Mouse (Mus musculus) liver, embryonic 15.5 days (tissue): ENCODE data around the gene Gm3252. TPM values are rescaled to one million over a fixed set of nuclear protein-coding genes. Genes with fewer than 3 reads are reported as not detected.
"Not testable (repeated sequence)": the region's sequence is repeated elsewhere in the genome, so short reads cannot be mapped to it uniquely, and the experiment has no call there.

Experiments
- ATAC-seq: fragments of 200-750 bp; cut with Nextera tagmentation; 2 replicates; pipeline ENCODE4 v1.8.0; 2017; ENCODE audit warnings: moderate number of reproducible peaks, mild to moderate bottlenecking, moderate library complexity; ENCODE audit not compliant: insufficient read depth
- H3K27ac ChIP-seq: fragments of 300-500 bp; sonication (generic); replicated peaks from 2 replicates; pipeline ENCODE4 v1.5.1; 2015; ENCODE audit warnings: mild to moderate bottlenecking, inconsistent platforms
- H3K27me3 ChIP-seq: fragments of 300-500 bp; sonication (generic); 2 replicates; pipeline ENCODE4 v1.6.1; 2015; ENCODE audit warnings: mild to moderate bottlenecking, inconsistent platforms
- H3K36me3 ChIP-seq: fragments of 300-500 bp; sonication (generic); replicated peaks from 2 replicates; pipeline ENCODE4 v1.6.1; 2015; ENCODE audit warnings: moderate library complexity, mild to moderate bottlenecking, inconsistent platforms
- H3K4me1 ChIP-seq: fragments of 300-500 bp; sonication (generic); replicated peaks from 2 replicates; pipeline ENCODE4 v1.6.1; 2015; ENCODE audit warnings: inconsistent platforms
- H3K4me2 ChIP-seq: fragments of 300-500 bp; sonication (generic); 2 replicates; pipeline ENCODE4 v1.6.1; 2015; ENCODE audit warnings: moderate library complexity, mild to moderate bottlenecking, inconsistent platforms
- H3K4me3 ChIP-seq: fragments of 300-500 bp; sonication (generic); replicated peaks from 2 replicates; pipeline ENCODE4 v1.5.1; 2015; ENCODE audit warnings: mild to moderate bottlenecking, inconsistent platforms
- H3K9ac ChIP-seq: fragments of 300-500 bp; sonication (generic); 2 replicates; pipeline ENCODE4 v1.6.1; 2015; ENCODE audit warnings: moderate library complexity, mild to moderate bottlenecking, inconsistent platforms
- H3K9me3 ChIP-seq: fragments of 300-500 bp; sonication (generic); replicated peaks from 2 replicates; pipeline ENCODE4 v1.6.1; 2016; ENCODE audit warnings: inconsistent platforms
- WGBS: fragments of 180-500 bp; shearing (Covaris S2); methylation state at CpG from one replicate; pipeline ENCODE4 v1.1.7; 2015; ENCODE audit warnings: mixed read lengths; ENCODE audit not compliant: insufficient replicate concordance; 5-methylcytosine and 5-hydroxymethylcytosine counted together
- polyA plus RNA-seq: library from polyadenylated mRNA; unstranded; fragments of >200 nt; fragmentation: Nextera tagmentation; extraction: Ambion mirVana; gene quantifications from 2 replicates; pipeline ENCODE4 v1.2.1, GENCODE M21; 2015

The Gm3252 gene
- not detected in 2 replicates for polyA plus RNA-seq

GRCm38 (mm10) chr14:4726038-4726880 is at the start of gene Gm3252:
Gene Gm3252, plus strand, starts transcription at chr14:4726775.
- 3% methylated on average over 12 of the region's 47 CpGs for WGBS
- not testable (repeated sequence) for H3K27me3 ChIP-seq, H3K36me3 ChIP-seq, H3K4me3 ChIP-seq, H3K4me1 ChIP-seq, ATAC-seq, H3K9ac ChIP-seq, H3K27ac ChIP-seq, H3K9me3 ChIP-seq, H3K4me2 ChIP-seq

- H3K4me3 ChIP-seq, H3K4me1 ChIP-seq, H3K36me3 ChIP-seq, H3K27ac ChIP-seq, H3K9me3 ChIP-seq, ATAC-seq, H3K27me3 ChIP-seq, H3K4me2 ChIP-seq, H3K9ac ChIP-seq: not testable (repeated sequence)
- 41% methylated on average over 1 of the region's 2 CpGs for WGBS
Observed at GRCm38 (mm10) chr14:4708938-4709337, 17.6 kb upstream of the Gm3252 start, which contains the start of gene Gm7876. Gene Gm7876, plus strand, starts transcription at chr14:4709238.

GRCm38 (mm10) chr14:4776037-4776436 is 49.5 kb downstream of the Gm3252 start, which contains the start of gene Gm9602:
Gene Gm9602, plus strand, starts transcription at chr14:4776337.
- not testable (repeated sequence) for H3K9ac ChIP-seq, H3K27me3 ChIP-seq, H3K4me1 ChIP-seq, H3K27ac ChIP-seq, H3K9me3 ChIP-seq, H3K36me3 ChIP-seq, H3K4me3 ChIP-seq, ATAC-seq, H3K4me2 ChIP-seq
- 15% methylated on average over 1 of the region's 2 CpGs for WGBS

Other genes with a start within 250 kb of the Gm3252 start
- gene Gm3182, start 245.0 kb upstream of the Gm3252 start, polyA plus RNA-seq: not detected in 2 replicates
- gene Gm3047, start 171.4 kb upstream of the Gm3252 start, polyA plus RNA-seq: not detected in 2 replicates
- not detected in 2 replicates for gene Gm8159, start 94.4 kb upstream of the Gm3252 start, polyA plus RNA-seq
- not detected in 2 replicates for gene Gm3239, start 62.6 kb upstream of the Gm3252 start, polyA plus RNA-seq
- not detected in 2 replicates for gene Gm7876, start 17.5 kb upstream of the Gm3252 start, polyA plus RNA-seq
- gene Gm9602, start 49.6 kb downstream of the Gm3252 start, polyA plus RNA-seq: not detected in 2 replicates
- gene Gm3269, start 111.3 kb downstream of the Gm3252 start, polyA plus RNA-seq: not detected in 2 replicates
- not detected in 2 replicates for gene Gm3264, start 128.8 kb downstream of the Gm3252 start, polyA plus RNA-seq
- gene Gm3278, start 165.6 kb downstream of the Gm3252 start, polyA plus RNA-seq: not detected in 2 replicates